Mouse (Mus musculus): ENCODE results near the gene Pde4d. TPM values are rescaled to one million over a fixed set of nuclear protein-coding genes. Genes with fewer than 3 reads are reported as not detected.
"Not testable (repeated sequence)": the region's sequence is repeated elsewhere in the genome, so short reads cannot be mapped to it uniquely, and the experiment has no call there.

Gene Pde4d
- polyA plus RNA-seq, 1 experiment from 2014 or later: 14.8 TPM

GRCm38 (mm10) chr13:109891910-109892265 lies 1442.1 kb downstream of the Pde4d start:
- H3K9ac ChIP-seq (ENCODE audit: low read depth, low read length): no peak overlapping the region
- H3K27ac ChIP-seq (ENCODE audit: low read depth, low read length): no peak overlapping the region
- H3K27me3 ChIP-seq (ENCODE audit: control insufficient read depth, insufficient read depth, low read length): no peaks in the 10 kb centered on the region
- WGBS: 69% methylated on average over 4 of the region's 4 CpGs
- H3K4me2 ChIP-seq (replicated peaks; ENCODE audit: low read depth, low read length): no peak overlapping the region
- no peak overlapping the region for H3K4me3 ChIP-seq (ENCODE audit: low read length)
- no peaks in the 10 kb centered on the region for H3K9me3 ChIP-seq (ENCODE audit: control insufficient read depth, low read length)
- H3K36me3 ChIP-seq (ENCODE audit: control insufficient read depth, insufficient read depth, low read length): no peaks in the 10 kb centered on the region
- H3K4me1 ChIP-seq (ENCODE audit: control insufficient read depth, insufficient read depth, low read length): no peaks in the 10 kb centered on the region
- ATAC-seq (ENCODE audit: low FRiP score, low TSS enrichment): no peak

- ATAC-seq (ENCODE audit: low FRiP score, low TSS enrichment): no peak
- WGBS: 70% methylated on average over 14 of the region's 14 CpGs
- H3K9ac ChIP-seq (ENCODE audit: low read depth, low read length): no peak overlapping the region
- no peaks in the 10 kb centered on the region for H3K36me3 ChIP-seq (ENCODE audit: control insufficient read depth, insufficient read depth, low read length)
- no peak overlapping the region for H3K4me2 ChIP-seq (replicated peaks; ENCODE audit: low read depth, low read length)
- no peak overlapping the region for H3K4me3 ChIP-seq (ENCODE audit: low read length)
- no peaks in the 10 kb centered on the region for H3K9me3 ChIP-seq (ENCODE audit: control insufficient read depth, low read length)
- no peaks in the 10 kb centered on the region for H3K4me1 ChIP-seq (ENCODE audit: control insufficient read depth, insufficient read depth, low read length)
- H3K27ac ChIP-seq (ENCODE audit: low read depth, low read length): no peak overlapping the region
- H3K27me3 ChIP-seq (ENCODE audit: control insufficient read depth, insufficient read depth, low read length): no peaks in the 10 kb centered on the region
These were observed 1450.0 kb downstream of the Pde4d start for GRCm38 (mm10) chr13:109899442-109900428.

GRCm38 (mm10) chr13:109901811-109902210 lies 1452.1 kb downstream of the Pde4d start:
- no peaks in the 10 kb centered on the region for H3K4me1 ChIP-seq (ENCODE audit: control insufficient read depth, insufficient read depth, low read length)
- H3K9me3 ChIP-seq (ENCODE audit: control insufficient read depth, low read length): no peaks in the 10 kb centered on the region
- H3K27me3 ChIP-seq (ENCODE audit: control insufficient read depth, insufficient read depth, low read length): no peaks in the 10 kb centered on the region
- no peak overlapping the region for H3K27ac ChIP-seq (ENCODE audit: low read depth, low read length)
- 61% methylated on average over 5 of the region's 5 CpGs for WGBS
- ATAC-seq (ENCODE audit: low FRiP score, low TSS enrichment): no peak
- H3K4me3 ChIP-seq (ENCODE audit: low read length): no peak overlapping the region; the same call in 1 of the 2 replicates
- H3K36me3 ChIP-seq (ENCODE audit: control insufficient read depth, insufficient read depth, low read length): no peaks in the 10 kb centered on the region
- no peak overlapping the region for H3K9ac ChIP-seq (ENCODE audit: low read depth, low read length)
- peak overlapping the region; percentile 95; the same call in 1 of the 2 replicates for H3K4me2 ChIP-seq (replicated peaks; ENCODE audit: low read depth, low read length)

DNA sequence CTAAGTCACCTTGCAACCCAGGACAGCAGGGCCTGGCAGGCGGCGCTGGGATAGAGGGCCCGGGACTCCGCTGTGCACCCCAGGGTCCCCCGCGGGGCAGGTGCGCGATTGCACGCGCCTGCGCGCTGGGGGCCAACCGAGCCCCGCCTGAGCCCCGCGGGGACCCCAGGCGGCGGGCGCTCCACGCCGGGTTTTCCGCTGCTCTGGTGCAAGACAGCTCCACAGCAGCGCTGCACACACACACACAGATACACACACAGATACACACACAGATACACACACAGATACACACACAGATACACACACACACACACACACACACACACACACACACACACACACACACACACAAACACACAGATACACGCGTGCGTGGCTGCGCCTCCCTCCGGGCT lies 1452.7 kb downstream of the Pde4d start:
- H3K4me3 ChIP-seq (ENCODE audit: low read length): peak overlapping the region; percentile 62
- under 1% methylated on average over 28 of the region's 28 CpGs for WGBS
- ATAC-seq (ENCODE audit: low FRiP score, low TSS enrichment): peak; percentile 69
- H3K4me1 ChIP-seq (ENCODE audit: control insufficient read depth, insufficient read depth, low read length); H3K36me3 ChIP-seq (ENCODE audit: control insufficient read depth, insufficient read depth, low read length); H3K27ac ChIP-seq (ENCODE audit: low read depth, low read length); H3K27me3 ChIP-seq (ENCODE audit: control insufficient read depth, insufficient read depth, low read length); H3K9me3 ChIP-seq (ENCODE audit: control insufficient read depth, low read length): not testable (repeated sequence)
- H3K9ac ChIP-seq (ENCODE audit: low read depth, low read length): peak overlapping the region; percentile 65
- H3K4me2 ChIP-seq (replicated peaks; ENCODE audit: low read depth, low read length): peak overlapping the region; percentile 95

GRCm38 (mm10) chr13:109902855-109903763 lies 1453.4 kb downstream of the Pde4d start:
- WGBS: 1% methylated on average over 70 of the region's 91 CpGs
- no peaks in the 10 kb centered on the region for H3K9me3 ChIP-seq (ENCODE audit: control insufficient read depth, low read length)
- H3K4me1 ChIP-seq (ENCODE audit: control insufficient read depth, insufficient read depth, low read length): no peaks in the 10 kb centered on the region
- no peaks in the 10 kb centered on the region for H3K27me3 ChIP-seq (ENCODE audit: control insufficient read depth, insufficient read depth, low read length)
- peak overlapping the region; percentile 65 for H3K9ac ChIP-seq (ENCODE audit: low read depth, low read length)
- peak overlapping the region; percentile 95 for H3K4me2 ChIP-seq (replicated peaks; ENCODE audit: low read depth, low read length)
- no peaks in the 10 kb centered on the region for H3K36me3 ChIP-seq (ENCODE audit: control insufficient read depth, insufficient read depth, low read length)
- peak overlapping the region; percentile 62 for H3K4me3 ChIP-seq (ENCODE audit: low read length)
- H3K27ac ChIP-seq (ENCODE audit: low read depth, low read length): no peak overlapping the region; the same call in 1 of the 2 replicates
- peak; percentile 86 for ATAC-seq (ENCODE audit: low FRiP score, low TSS enrichment)

- Histone ChIP-seq H3K27ac (ENCODE audit: low read depth, low read length) (no peak overlapping the region), H3K36me3 (ENCODE audit: control insufficient read depth, insufficient read depth, low read length) (no peaks in the 10 kb centered on the region), H3K27me3 (ENCODE audit: control insufficient read depth, insufficient read depth, low read length) (no peaks in the 10 kb centered on the region), H3K9me3 (ENCODE audit: control insufficient read depth, low read length) (no peaks in the 10 kb centered on the region), H3K9ac (ENCODE audit: low read depth, low read length) (peak overlapping the region; percentile 65; the same call in 1 of the 2 replicates), H3K4me1 (ENCODE audit: control insufficient read depth, insufficient read depth, low read length) (no peaks in the 10 kb centered on the region), H3K4me2 (replicated peaks; ENCODE audit: low read depth, low read length) (peak overlapping the region; percentile 95), H3K4me3 (ENCODE audit: low read length) (peak overlapping the region; percentile 62)
- ATAC-seq (ENCODE audit: low FRiP score, low TSS enrichment): no peak
- 45% methylated on average over 14 of the region's 14 CpGs for WGBS
These were observed 1454.2 kb downstream of the Pde4d start for GRCm38 (mm10) chr13:109903764-109904510.

DNA sequence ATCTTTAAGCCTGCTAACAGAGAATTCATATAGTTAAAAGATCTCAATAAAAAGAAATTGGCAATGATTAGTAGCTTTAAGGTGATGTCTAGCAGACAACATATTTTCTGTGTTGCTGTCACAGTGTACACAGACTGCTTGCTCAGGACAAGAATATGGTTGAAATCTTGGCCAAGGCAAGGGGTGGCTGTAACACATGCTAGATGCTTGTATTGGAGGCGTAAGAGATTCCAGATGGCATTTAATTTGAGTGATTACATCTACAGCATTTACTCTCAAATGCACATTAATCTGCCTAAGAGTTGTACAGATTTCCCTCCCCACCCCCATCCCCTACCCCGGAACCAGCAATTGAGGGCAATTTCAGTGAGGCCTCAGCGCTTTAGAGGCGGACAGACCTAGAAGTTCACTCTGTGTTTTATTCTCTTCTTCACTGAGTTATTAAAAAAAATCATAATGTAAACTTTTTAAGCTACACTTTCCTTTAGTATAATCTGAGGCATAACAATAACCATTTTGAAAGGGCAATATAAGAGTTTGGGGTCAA lies 1456.7 kb downstream of the Pde4d start:
- 82% methylated on average over 4 of the region's 4 CpGs for WGBS
- ATAC-seq (ENCODE audit: low FRiP score, low TSS enrichment): no peak

GRCm38 (mm10) chr13:109907634-109908033 lies 1457.9 kb downstream of the Pde4d start:
- Histone ChIP-seq H3K9me3 (ENCODE audit: control insufficient read depth, low read length) (no peaks in the 10 kb centered on the region), H3K4me3 (ENCODE audit: low read length) (no peak overlapping the region), H3K27me3 (ENCODE audit: control insufficient read depth, insufficient read depth, low read length) (no peaks in the 10 kb centered on the region), H3K4me2 (replicated peaks; ENCODE audit: low read depth, low read length) (no peak overlapping the region), H3K9ac (ENCODE audit: low read depth, low read length) (no peak overlapping the region), H3K27ac (ENCODE audit: low read depth, low read length) (no peak overlapping the region), H3K4me1 (ENCODE audit: control insufficient read depth, insufficient read depth, low read length) (no peaks in the 10 kb centered on the region), H3K36me3 (ENCODE audit: control insufficient read depth, insufficient read depth, low read length) (no peaks in the 10 kb centered on the region)
- WGBS: 29% methylated on average over 9 of the region's 9 CpGs
- no peak for ATAC-seq (ENCODE audit: low FRiP score, low TSS enrichment)

More for the DNA sequence above, 1456.7 kb downstream of the Pde4d start:
- Histone ChIP-seq H3K4me2 (replicated peaks; ENCODE audit: low read depth, low read length) (no peak overlapping the region), H3K4me1 (ENCODE audit: control insufficient read depth, insufficient read depth, low read length) (no peaks in the 10 kb centered on the region), H3K27me3 (ENCODE audit: control insufficient read depth, insufficient read depth, low read length) (no peaks in the 10 kb centered on the region), H3K36me3 (ENCODE audit: control insufficient read depth, insufficient read depth, low read length) (no peaks in the 10 kb centered on the region), H3K9ac (ENCODE audit: low read depth, low read length) (no peak overlapping the region), H3K9me3 (ENCODE audit: control insufficient read depth, low read length) (no peaks in the 10 kb centered on the region), H3K4me3 (ENCODE audit: low read length) (no peak overlapping the region), H3K27ac (ENCODE audit: low read depth, low read length) (no peak overlapping the region)

Data from kidney, embryonic 14.5 days (tissue).